Mouse (Mus musculus): ENCODE data around the gene Ell3.
A peak's percentile ranks its signal among the peaks of the same experiment; 100 is the strongest.

DNA sequence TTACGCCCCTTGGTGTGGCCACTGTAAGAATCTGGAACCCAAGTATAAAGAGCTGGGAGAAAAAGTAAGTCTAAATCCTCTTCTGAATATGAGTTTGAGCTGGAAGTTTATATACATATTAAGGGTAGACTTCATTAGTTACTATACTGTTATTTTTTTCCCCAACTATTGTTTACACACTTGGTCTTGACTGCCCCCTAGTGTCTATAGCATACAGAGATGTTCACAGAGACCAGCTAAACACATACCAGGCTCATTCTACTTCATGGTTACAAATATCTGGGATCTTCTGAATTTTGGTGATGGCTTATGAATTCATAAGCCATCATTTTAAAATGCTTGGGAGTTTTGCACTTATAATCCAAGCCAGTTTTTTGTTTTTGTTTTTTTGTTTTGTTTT, 9.2 kb downstream of the Ell3 start:
- TF ChIP-seq CTCF (IDR thresholded peaks at IDR 0.05; ENCODE audit: low read depth, low read length) (0 out of 2 replicates have a peak, but pooled peaks have one; percentile 30), TAL1 (conservative IDR thresholded peaks at IDR 0.05; ENCODE audit: low read depth, low read length) (no peak), GATA1 (IDR thresholded peaks at IDR 0.05; ENCODE audit: borderline replicate concordance, low read length) (no peak)
